Mouse (Mus musculus): Measurements from ENCODE around the gene Mrpl24.

The Mrpl24 gene

GRCm38 (mm10) chr3:87919336-87920108 lies at the start of gene Mrpl24:
Gene Mrpl24, plus strand, starts transcription at chr3:87919506.
- TF ChIP-seq GATA4 (IDR thresholded peaks at IDR 0.05; ENCODE audit: insufficient replicate concordance, low read length), result no peak

- TF ChIP-seq GATA4 (IDR thresholded peaks at IDR 0.05; ENCODE audit: insufficient replicate concordance, low read length), result no peak
These were observed 41.6 kb upstream of the Mrpl24 start for GRCm38 (mm10) chr3:87877730-87878129.

- no peak for TF ChIP-seq GATA4 (IDR thresholded peaks at IDR 0.05; ENCODE audit: insufficient replicate concordance, low read length)
These were observed 35.0 kb upstream of the Mrpl24 start for GRCm38 (mm10) chr3:87884291-87884690.

DNA sequence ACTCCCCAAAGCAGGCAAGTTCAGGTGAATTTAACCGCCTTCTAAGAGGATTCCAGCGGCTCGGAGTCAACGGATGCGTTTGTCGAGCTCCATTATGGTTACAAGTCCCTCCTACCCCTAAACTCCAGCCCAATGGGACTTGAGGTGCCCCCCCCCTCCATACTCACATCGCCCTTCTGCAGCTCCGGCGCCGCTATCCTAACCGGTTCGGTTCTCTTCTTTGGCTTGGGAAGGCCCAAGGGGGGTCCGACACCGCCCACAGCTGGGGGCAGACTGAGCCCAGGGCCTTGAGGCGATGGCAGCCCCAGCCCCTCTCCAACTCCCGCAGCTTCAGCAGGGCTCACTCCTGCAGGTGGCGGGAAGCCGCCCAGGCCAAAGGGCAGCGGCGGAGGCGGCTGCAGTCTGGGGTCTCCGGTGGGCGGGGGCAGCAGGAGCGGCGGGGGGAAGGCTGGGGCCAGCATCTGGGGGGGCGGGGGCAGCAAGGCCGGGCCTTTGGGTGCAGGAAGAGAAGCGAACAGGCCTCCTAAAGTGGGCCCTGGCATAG lies 34.5 kb upstream of the Mrpl24 start:
- TF ChIP-seq GATA4 (IDR thresholded peaks at IDR 0.05; ENCODE audit: insufficient replicate concordance, low read length), result no peak

DNA sequence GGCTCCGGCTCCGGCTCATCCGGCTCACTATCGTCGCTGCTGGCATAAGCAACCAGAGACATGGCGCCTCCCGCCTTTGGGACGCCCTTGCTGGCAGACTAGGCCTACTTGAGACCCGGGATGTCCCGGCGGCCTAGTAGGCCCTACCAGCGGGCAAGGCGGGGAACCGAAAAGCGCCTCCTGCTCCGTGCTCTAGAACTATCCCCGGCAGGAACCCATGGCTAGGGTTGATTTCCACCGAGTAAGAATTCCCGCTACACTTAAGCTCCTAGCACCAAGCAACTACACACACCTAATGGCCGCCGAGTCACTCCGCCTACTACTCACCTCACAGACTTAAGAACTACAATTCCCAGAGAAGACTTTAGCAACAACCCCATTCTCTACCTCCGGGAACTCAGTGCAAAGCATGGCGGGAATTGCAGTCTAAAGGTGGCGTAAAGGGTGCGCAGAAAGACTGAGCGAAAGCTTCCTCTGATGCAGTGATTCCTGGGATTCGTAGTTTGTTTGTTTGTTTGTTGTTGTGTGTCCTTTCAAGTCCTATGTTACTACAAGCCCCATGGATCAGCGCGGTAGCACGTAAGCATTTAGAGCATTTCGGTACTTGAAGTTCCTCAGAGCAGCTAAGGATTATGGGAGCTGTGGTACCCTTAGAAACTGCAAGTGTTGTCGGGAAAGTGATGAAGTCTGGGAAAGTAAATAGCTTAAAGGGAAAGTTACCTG lies 33.9 kb upstream of the Mrpl24 start, which contains the start of gene Prcc:
Gene Prcc, minus strand, starts transcription at position 328 of the 723 bp plus-strand sequence.
- TF ChIP-seq GATA4 (IDR thresholded peaks at IDR 0.05; ENCODE audit: insufficient replicate concordance, low read length), result no peak

GRCm38 (mm10) chr3:87886004-87886365 lies 33.3 kb upstream of the Mrpl24 start:
- TF ChIP-seq GATA4 (IDR thresholded peaks at IDR 0.05; ENCODE audit: insufficient replicate concordance, low read length), result no peak

- no peak for TF ChIP-seq GATA4 (IDR thresholded peaks at IDR 0.05; ENCODE audit: insufficient replicate concordance, low read length)
These were observed 32.9 kb upstream of the Mrpl24 start for GRCm38 (mm10) chr3:87886416-87886815.

- no peak for TF ChIP-seq GATA4 (IDR thresholded peaks at IDR 0.05; ENCODE audit: insufficient replicate concordance, low read length)
These were observed 27.8 kb upstream of the Mrpl24 start for GRCm38 (mm10) chr3:87891481-87891880.

DNA sequence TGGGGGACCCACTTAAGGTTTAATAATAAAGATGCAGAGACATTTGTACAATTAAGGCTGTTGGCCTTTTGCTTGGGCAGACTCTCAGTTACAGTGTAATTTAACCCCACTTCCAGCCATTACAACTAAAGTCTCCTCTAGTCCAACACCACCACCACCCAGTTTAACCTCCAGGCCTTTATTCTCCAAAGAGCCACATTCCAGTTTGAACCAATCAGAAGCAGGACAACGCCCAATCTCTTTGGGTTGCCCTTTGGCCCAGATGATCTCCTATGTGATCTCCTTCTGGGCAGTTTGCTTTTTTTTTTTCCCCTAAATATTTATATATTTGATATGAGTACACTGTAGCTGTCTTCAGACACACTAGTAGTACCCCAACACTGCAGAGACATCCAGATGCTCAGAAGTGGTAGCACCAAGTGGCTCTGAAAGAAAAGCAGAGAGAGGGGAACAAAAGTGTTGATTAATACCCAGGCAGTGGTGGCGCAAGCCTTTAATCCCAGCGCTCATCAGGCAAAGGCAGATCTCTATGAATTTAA lies 25.9 kb upstream of the Mrpl24 start:
- TF ChIP-seq GATA4 (IDR thresholded peaks at IDR 0.05; ENCODE audit: insufficient replicate concordance, low read length), result no peak

- TF ChIP-seq GATA4 (IDR thresholded peaks at IDR 0.05; ENCODE audit: insufficient replicate concordance, low read length), result no peak
These were observed 20.0 kb upstream of the Mrpl24 start for GRCm38 (mm10) chr3:87899266-87899665.

- no peak for TF ChIP-seq GATA4 (IDR thresholded peaks at IDR 0.05; ENCODE audit: insufficient replicate concordance, low read length)
These were observed 19.5 kb upstream of the Mrpl24 start for GRCm38 (mm10) chr3:87899776-87900175.

DNA sequence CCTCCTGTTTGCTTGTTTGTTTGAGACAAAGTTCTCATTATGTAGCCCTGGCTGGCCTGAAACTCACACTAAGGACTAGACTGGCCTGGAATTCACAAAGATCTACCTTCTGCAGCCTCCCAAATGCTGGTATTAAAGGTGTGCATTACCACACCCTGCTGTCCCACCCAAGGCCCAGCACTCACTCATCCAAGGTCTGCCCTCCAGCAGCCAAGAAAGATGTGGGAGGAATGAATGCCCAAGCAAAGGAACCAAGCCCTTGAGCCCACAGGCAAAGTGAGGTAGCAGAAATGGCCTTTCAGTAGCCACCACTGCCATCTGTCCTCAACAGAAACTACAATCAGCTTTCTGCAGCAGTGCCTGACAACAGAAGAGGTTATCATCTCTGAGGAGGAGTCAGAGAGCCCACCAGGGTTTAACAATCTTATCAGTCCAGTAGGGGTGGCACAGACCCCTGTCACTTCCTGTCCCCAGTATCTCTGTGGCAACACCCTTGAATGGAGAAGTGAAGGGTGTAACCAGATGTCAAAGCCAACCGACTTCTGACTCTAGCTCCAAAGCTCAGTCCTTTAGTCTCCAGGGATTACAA lies 18.2 kb upstream of the Mrpl24 start:
- no peak for TF ChIP-seq GATA4 (IDR thresholded peaks at IDR 0.05; ENCODE audit: insufficient replicate concordance, low read length)

DNA sequence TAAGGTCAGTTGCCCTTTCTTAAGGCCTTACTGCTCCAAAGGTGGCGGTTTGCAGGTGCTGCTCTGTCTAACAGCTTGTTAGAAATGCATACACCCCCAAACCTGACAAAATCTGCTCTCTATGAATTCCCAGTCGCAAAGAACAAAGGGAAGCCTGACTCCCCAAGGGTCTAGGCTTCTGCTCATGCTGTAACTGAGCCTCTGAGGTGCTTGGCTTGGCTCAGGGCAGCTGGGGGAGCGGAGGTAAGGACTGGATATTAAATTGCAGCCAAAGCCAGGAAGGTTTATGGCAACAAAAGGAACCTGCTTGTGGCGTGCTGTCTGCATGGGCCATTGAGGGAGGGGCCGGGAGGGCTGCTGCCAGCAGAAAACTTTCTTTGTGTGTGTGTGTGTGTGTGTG lies 15.5 kb upstream of the Mrpl24 start:
- TF ChIP-seq GATA4 (IDR thresholded peaks at IDR 0.05; ENCODE audit: insufficient replicate concordance, low read length), result no peak

DNA sequence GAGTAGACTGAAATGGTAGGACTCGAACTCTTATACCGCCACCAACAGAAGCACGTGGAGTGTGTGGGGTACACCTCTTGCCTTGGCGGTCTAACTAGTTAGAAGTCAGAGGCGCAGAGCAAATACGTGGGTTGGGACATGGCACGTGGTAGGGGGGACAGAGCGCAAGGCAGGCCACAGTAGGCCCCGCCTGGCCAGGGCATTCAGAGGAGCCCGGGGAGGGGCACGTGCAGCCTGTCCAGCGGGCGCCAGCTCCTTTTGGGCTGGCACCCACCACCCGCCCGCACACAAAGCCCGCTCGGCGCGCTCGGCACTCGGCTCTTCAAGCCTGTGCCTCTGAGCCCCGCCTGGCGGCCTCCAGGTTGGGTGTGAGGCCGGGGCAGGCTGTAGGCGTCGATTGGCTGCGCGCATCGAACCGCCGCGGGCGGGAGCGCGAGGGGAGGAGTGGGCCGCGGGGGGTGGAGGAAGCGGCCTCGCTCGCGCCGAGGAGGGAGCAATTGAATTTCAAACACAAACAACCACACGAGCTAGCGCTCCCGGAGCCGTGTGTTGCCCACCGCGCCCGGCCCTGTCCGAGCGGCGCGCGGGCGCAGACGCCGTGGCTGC lies 13.3 kb upstream of the Mrpl24 start, which contains the start of gene Hdgf:
Gene Hdgf, plus strand, starts transcription at position 442 of the 606 bp plus-strand sequence.
- peak; percentile 6; the same call in 1 of the 2 replicates for TF ChIP-seq GATA4 (IDR thresholded peaks at IDR 0.05; ENCODE audit: insufficient replicate concordance, low read length)

GRCm38 (mm10) chr3:87906601-87906980 lies 12.7 kb upstream of the Mrpl24 start:
- no peak for TF ChIP-seq GATA4 (IDR thresholded peaks at IDR 0.05; ENCODE audit: insufficient replicate concordance, low read length)

Measured in liver, adult (tissue).